ENCODE assay signal across 11 mouse cellular contexts in genomic region chr16:11615633-11616032, GRCm38 (mm10).
A peak's percentile ranks its signal among the peaks of the same experiment; 100 is the strongest.
DNase-seq lines count a peak whose midpoint lies in the region; ATAC-seq and TF ChIP-seq lines count a peak whose summit lies in the region.
"Had no signal": no experiment of that assay in that cellular context is flagged by ENCODE, and none has a peak within 500 bp of the region (broad histone marks: within the 10 kb centered on the region; RNA-seq: fewer than 3 reads in every experiment).

No protein-coding gene starts in this region.

- no peaks in the 10 kb centered on the region for H3K36me3 ChIP-seq in myocyte (ENCODE audit: control insufficient read depth, insufficient read depth)
- H3K36me3 ChIP-seq in intestine, embryonic 16.5 days (ENCODE audit: control insufficient read depth, insufficient read depth, low read length), result no peaks in the 10 kb centered on the region
- H3K36me3 ChIP-seq: heart, embryonic 12.5 days; lung, embryonic 15.5 days had no signal

- peak overlapping the region; percentile 55 for H3K4me2 ChIP-seq in myocyte (ENCODE audit: low read depth)
- H3K4me2 ChIP-seq in intestine, embryonic 16.5 days (ENCODE audit: low read depth, low read length), result no peak overlapping the region
- H3K4me2 ChIP-seq: heart, embryonic 12.5 days; lung, embryonic 15.5 days had no signal

- H3K79me2 ChIP-seq in myocyte (ENCODE audit: control insufficient read depth, insufficient read depth), result no peaks in the 10 kb centered on the region

- DNase-seq in cerebellum, adult 2 months, result peak; percentile 62 to 73
- no peak for DNase-seq in cerebellum, postnatal 10 days
- peak; percentile 32 to 43 for DNase-seq in left cerebral cortex, adult 18-20 months (ENCODE audit: low spot score in 2 of 2)
- no peak for DNase-seq in left cerebral cortex, postnatal 4 days
- DNase-seq in adrenal gland, postnatal 10 days, result peak; percentile 26
- DNase-seq: B cell, adult 2 months had no signal

- peaks cover 17% of the 10 kb centered on the region for H3K4me1 ChIP-seq in cerebellum, adult 2 months (ENCODE audit: control insufficient read depth, insufficient read depth, low read length)
- H3K4me1 ChIP-seq in intestine, embryonic 16.5 days (ENCODE audit: control insufficient read depth, insufficient read depth, low read length), result no peaks in the 10 kb centered on the region; the same call in 1 of the 2 replicates
- H3K4me1 ChIP-seq: heart, embryonic 12.5 days; lung, embryonic 15.5 days had no signal

- ATAC-seq in monocyte, adult 5-6 weeks (replicated peaks; ENCODE audit: insufficient number of reproducible peaks, low FRiP score, low TSS enrichment, poor library complexity, severe bottlenecking), result no peak
- ATAC-seq in intestine, embryonic 16.5 days, result no peak

- no peak overlapping the region; the same call in 1 of the 2 replicates for H3K27ac ChIP-seq in cerebellum, adult 2 months (ENCODE audit: insufficient read depth, low read length)
- no peak overlapping the region for H3K27ac ChIP-seq in intestine, embryonic 16.5 days (ENCODE audit: low read length)
- H3K27ac ChIP-seq: lung, embryonic 15.5 days had no signal

- no peak for TF ChIP-seq CTCF in cerebellum, adult 2 months (IDR thresholded peaks at IDR 0.05; ENCODE audit: borderline replicate concordance, insufficient read depth, low read depth, low read length)

- WGBS in cerebellum, adult 2 months, result 9% methylated on average over 2 of the region's 2 CpGs
- 71% methylated on average over 2 of the region's 2 CpGs for WGBS in intestine, embryonic 16.5 days

- H3K27me3 ChIP-seq in cerebellum, adult 2 months (ENCODE audit: control insufficient read depth, insufficient read depth, low read length), result no peaks in the 10 kb centered on the region
- no peaks in the 10 kb centered on the region for H3K27me3 ChIP-seq in myocyte (ENCODE audit: control insufficient read depth, insufficient read depth, insufficient read length)
- no peaks in the 10 kb centered on the region for H3K27me3 ChIP-seq in intestine, embryonic 16.5 days (replicated peaks; ENCODE audit: control insufficient read depth, insufficient read depth, low read length)
- H3K27me3 ChIP-seq: heart, embryonic 12.5 days; lung, embryonic 15.5 days had no signal

- TF ChIP-seq POLR2A in cerebellum, adult 2 months (IDR thresholded peaks at IDR 0.05; ENCODE audit: borderline replicate concordance, insufficient read depth, low read length), result no peak
- TF ChIP-seq POLR2A in myocyte (IDR thresholded peaks at IDR 0.05; ENCODE audit: insufficient read length, low read depth), result peak; percentile 27

- no peak overlapping the region for H3ac ChIP-seq in myocyte (ENCODE audit: control insufficient read depth, insufficient read length)

- H3K9me3 ChIP-seq in intestine, embryonic 16.5 days (ENCODE audit: control insufficient read depth, low read length), result no peaks in the 10 kb centered on the region
- H3K9me3 ChIP-seq: lung, embryonic 15.5 days had no signal

- H3K9ac ChIP-seq in intestine, embryonic 16.5 days (ENCODE audit: low read depth, low read length), result no peak overlapping the region
- H3K9ac ChIP-seq: heart, embryonic 12.5 days; lung, embryonic 15.5 days had no signal

- intact Hi-C loops in left cerebral cortex, postnatal 4 days (cut with DNase I), result no loop called here

- no peak overlapping the region for H3K4me3 ChIP-seq in cerebellum, adult 2 months (replicated peaks; ENCODE audit: insufficient read depth, low read depth, low read length)
- no peak overlapping the region for H3K4me3 ChIP-seq in myocyte
- no peak overlapping the region for H3K4me3 ChIP-seq in intestine, embryonic 16.5 days (ENCODE audit: low read length)
- H3K4me3 ChIP-seq: heart, embryonic 12.5 days; lung, embryonic 15.5 days had no signal

TF ChIP-seq in myocyte, 11 proteins besides CTCF, POLR2A, EP300 and RAD21:
- TF ChIP-seq TCF12 (IDR thresholded peaks at IDR 0.05; ENCODE audit: insufficient read depth, poor library complexity, severe bottlenecking), result no peak
- no peak for TF ChIP-seq REST (IDR thresholded peaks at IDR 0.05; ENCODE audit: insufficient read depth, insufficient read length)
- no peak for TF ChIP-seq TCF3 (IDR thresholded peaks at IDR 0.05; ENCODE audit: insufficient read length, low read depth)
- peak in 2 of 3 experiments; percentile 33 to 70 for TF ChIP-seq MYOD1 (IDR thresholded peaks at IDR 0.05; ENCODE audit: control insufficient read depth in 1 of 3, insufficient read length in 2 of 3, low read depth in 2 of 3)
- no peak for TF ChIP-seq MAX (IDR thresholded peaks at IDR 0.05; ENCODE audit: low read depth)
- peak in 2 of 3 experiments; percentile 6 to 25 for TF ChIP-seq MYOG (IDR thresholded peaks at IDR 0.05; ENCODE audit: control insufficient read depth in 1 of 3, insufficient read depth in 1 of 3, insufficient read length in 2 of 3, low read depth in 2 of 3)

Comparison
In these comparisons a context has a peak if more than half of its experiments do, and no peak if none do; other contexts are left out.
1. DNase-seq: peak in cerebellum, adult 2 months (2 of 2), left cerebral cortex, adult 18-20 months (2 of 2) and adrenal gland, postnatal 10 days (single experiment); none in cerebellum, postnatal 10 days (0 of 2) and left cerebral cortex, postnatal 4 days (single experiment).